Mouse (Mus musculus): Measurements from ENCODE around the gene Sirt7.
"Not testable (repeated sequence)": the region's sequence is repeated elsewhere in the genome, so short reads cannot be mapped to it uniquely, and the experiment has no call there.

Sirt7 gene

GRCm38 (mm10) chr11:120617519-120618112 lies 7.4 kb downstream of the Sirt7 start, which contains the start of gene Pcyt2:
Pcyt2 (minus strand) TSS chr11:120617936.
- peak; percentile 75 for DNase-seq (ENCODE audit: low spot score)

- no peak for DNase-seq (ENCODE audit: low spot score)
Observed at GRCm38 (mm10) chr11:120616617-120617294, 8.3 kb downstream of the Sirt7 start.

DNA sequence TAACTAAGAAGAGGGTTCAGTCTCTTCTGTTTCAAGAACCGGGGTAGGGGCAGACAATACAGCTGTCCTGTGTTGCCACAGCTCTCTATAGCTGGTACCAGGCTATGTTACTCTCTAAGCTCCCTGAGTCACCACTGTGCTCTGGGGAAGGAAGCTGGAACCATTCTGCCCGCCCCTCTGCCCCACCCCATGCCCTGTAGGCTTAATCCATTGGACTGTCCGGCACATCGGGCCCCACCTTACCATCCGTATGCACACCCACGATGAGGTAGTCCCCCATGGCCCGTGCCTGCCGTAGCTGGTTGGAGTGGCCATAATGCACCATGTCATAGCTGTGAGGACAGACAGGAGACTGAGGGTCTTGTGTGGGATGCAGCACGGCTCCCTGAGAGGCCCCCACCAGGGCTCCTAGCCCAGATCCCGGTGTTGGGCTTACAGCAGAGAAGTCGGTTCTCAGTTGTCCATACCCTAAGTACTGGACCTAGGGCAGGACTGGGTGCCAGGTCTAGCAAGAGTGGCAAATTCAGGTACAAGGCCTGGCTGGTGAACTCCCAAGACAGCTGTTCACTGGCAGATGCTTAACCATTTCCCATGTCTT lies 9.3 kb downstream of the Sirt7 start:
- no peak for DNase-seq (ENCODE audit: low spot score)

DNA sequence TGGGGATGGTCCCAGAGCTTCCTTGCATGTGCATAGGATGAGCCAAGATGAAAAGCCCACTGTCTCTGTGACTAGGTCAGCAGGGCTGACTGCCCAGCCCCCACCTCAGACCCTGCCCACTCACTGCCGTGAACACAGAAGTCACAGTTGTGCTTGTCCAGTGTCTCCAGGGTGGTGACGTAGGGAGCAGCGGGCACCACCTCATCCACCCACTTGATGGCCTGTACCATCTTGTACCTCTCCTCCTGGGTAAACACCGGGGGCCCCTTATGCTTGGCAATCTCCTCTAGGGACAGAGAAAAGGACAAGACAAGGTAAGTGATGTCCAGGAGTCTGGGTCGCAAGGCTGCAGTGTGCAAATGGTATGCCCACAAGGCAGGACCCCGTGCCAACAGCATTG lies 9.9 kb downstream of the Sirt7 start:
- no peak for DNase-seq (ENCODE audit: low spot score)

GRCm38 (mm10) chr11:120613976-120614375 lies 11.1 kb downstream of the Sirt7 start:
- DNase-seq (ENCODE audit: low spot score), result no peak

- no peak for DNase-seq (ENCODE audit: low spot score)
Observed at GRCm38 (mm10) chr11:120613481-120613972, 11.5 kb downstream of the Sirt7 start.

DNA sequence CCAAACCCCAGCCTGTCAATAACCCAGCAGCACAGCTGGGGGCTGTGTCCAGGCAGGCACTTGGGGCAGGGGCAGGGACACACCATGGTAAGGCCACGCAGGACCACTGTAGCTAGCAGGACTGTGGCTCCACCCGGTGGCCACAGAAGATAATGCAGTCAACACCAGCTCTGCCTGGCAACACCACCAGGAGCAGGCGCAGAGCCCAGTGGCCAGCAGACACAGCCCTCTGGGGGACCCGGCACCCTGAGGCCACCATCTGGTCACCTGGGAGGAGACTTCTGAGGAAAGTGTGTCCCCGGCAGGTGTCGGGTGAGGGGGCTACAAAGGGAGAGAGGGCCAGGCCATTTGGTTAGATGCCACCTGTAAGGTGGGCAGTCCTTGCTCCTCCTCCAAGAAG lies 12.3 kb downstream of the Sirt7 start:
- DNase-seq (ENCODE audit: low spot score), result no peak

DNA sequence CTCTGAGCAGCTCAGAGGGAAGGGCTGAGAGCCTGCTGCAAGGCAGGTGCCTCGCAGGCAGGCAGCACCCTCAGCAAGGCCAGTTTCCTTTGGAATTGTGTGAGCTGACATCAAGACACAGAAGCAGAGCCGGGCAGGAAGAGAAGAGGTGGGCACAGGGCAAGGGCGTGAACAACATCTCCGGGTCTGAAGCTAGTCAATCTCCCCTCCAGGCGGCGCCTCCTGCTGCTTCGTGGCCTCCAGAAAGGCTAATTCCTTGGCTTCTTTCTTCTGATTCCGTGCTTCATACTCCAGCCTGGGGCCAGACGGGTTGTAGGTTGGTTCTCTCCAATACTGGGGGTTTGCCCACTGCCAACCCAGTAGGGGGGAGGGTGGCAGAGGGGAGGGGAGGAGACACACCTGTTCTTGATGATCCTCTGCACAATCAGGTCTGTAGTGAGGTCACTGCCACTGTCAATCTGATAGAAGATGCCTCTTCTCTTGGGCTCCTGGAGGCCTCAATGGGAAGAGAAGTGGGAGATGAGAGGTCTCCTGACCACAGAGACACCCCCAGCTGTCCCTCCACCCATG lies 14.5 kb downstream of the Sirt7 start:
- DNase-seq (ENCODE audit: low spot score), result no peak

GRCm38 (mm10) chr11:120609250-120609649 lies 15.8 kb downstream of the Sirt7 start:
- DNase-seq (ENCODE audit: low spot score), result no peak

- DNase-seq (ENCODE audit: low spot score), result no peak
Observed at GRCm38 (mm10) chr11:120608241-120609034, 16.6 kb downstream of the Sirt7 start, which contains the start of gene Npb. Npb (plus strand) TSS chr11:120608477.

- DNase-seq (ENCODE audit: low spot score), result no peak
Observed at GRCm38 (mm10) chr11:120606764-120607163, 18.3 kb downstream of the Sirt7 start.

DNA sequence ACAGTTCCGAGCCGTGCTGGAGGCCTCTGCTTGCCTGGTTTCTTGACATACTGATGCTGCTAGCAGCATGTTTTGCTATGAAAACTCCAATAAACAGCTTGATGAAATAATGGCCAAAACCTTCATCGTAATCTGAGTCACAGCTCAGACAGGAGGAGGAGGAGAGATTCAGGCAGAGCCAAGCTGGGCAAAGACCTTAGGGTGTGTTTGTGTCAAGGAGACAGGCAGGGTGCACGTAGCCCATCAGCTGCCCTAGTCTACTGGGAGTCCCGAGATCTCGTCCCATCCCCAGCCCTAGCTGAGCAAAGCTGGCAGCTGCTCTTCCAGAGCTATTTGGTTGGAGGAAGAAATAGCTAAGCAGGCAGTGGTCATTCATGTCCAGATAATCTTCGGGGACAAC lies 19.4 kb downstream of the Sirt7 start:
- DNase-seq (ENCODE audit: low spot score), result no peak

- no peak for DNase-seq (ENCODE audit: low spot score)
Observed at GRCm38 (mm10) chr11:120603545-120603944, 21.5 kb downstream of the Sirt7 start.

DNA sequence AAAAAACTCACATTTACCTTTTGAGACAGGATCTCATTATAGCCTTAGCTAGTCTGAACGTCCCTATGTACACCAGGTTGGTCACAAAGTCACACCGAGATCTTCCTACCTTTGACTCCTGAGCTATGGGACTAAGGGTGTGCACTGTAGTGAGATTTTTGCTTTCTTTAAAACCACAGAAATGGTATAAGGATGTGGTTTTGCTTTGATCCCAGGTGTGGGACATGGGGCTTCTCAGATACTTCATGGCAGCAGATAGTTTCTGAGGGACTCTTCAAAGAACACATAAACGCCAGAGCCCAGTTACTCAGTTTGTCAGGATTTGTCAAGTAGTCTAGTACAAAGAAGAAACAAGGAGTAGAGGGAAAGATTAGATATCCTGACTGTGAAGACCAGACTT lies 24.3 kb downstream of the Sirt7 start:
- no peak for DNase-seq (ENCODE audit: low spot score)

- DNase-seq (ENCODE audit: low spot score), result no peak
Observed at GRCm38 (mm10) chr11:120598990-120599549, 26.0 kb downstream of the Sirt7 start.

- peak; percentile 50 for DNase-seq (ENCODE audit: low spot score)
Observed at GRCm38 (mm10) chr11:120598283-120598989, 26.6 kb downstream of the Sirt7 start, which contains the start of the genes Alyref and Anapc11. Alyref (minus strand) TSS chr11:120598365. Anapc11 (plus strand) TSS chr11:120598421.

GRCm38 (mm10) chr11:120597240-120598235 lies 27.5 kb downstream of the Sirt7 start:
- no peak for DNase-seq (ENCODE audit: low spot score)

- DNase-seq (ENCODE audit: low spot score), result no peak
Observed at GRCm38 (mm10) chr11:120588531-120588930, 36.5 kb downstream of the Sirt7 start.

DNA sequence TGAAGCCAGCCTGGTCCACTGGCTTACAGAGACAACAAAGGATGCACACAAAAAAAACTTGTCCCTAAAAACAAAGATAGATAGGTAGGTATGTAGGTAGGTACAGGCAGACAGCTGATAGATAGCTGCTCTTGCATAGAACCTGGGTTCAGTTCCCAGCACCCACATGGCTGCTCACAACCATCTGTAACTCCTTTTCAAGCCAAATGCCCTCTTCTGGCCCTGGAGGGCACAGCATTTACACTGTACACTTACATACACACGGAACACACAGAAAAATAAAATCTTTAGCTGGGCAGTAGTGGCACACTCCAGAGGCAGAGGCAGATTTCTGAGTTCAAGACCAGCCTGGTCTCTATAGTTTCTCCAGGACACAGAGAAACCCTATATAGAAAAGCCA lies 41.1 kb downstream of the Sirt7 start:
- DNase-seq (ENCODE audit: low spot score), result no peak

DNA sequence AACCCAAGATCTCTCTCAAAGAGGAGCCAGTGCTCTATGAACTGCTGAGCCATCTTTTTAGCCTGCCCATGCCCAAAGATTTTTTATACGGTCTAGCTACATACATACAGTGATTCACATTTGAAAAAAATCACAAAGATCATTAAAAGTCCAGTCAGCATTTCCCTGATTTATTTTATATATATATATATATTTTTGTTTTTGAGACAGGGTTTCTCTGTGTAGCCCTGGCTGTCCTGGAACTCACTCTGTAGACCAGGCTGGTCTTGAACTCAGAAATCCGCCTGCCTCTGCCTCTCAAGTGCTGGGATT lies 42.1 kb downstream of the Sirt7 start:
- DNase-seq (ENCODE audit: low spot score), result not testable (repeated sequence)

All from layer of hippocampus, adult 9-10 months (tissue).